20 mouse cellular contexts compared by ENCODE assay signal in genomic region chr5:16281229-16281628, GRCm38 (mm10).
A peak's percentile ranks its signal among the peaks of the same experiment; 100 is the strongest.
DNase-seq lines count a peak whose midpoint lies in the region; ATAC-seq and TF ChIP-seq lines count a peak whose summit lies in the region.
"Had no signal": no experiment of that assay in that cellular context is flagged by ENCODE, and none has a peak within 500 bp of the region (broad histone marks: within the 10 kb centered on the region; RNA-seq: fewer than 3 reads in every experiment).

No protein-coding gene starts in this region.

- H3K4me2 ChIP-seq in CH12.LX (ENCODE audit: insufficient read depth, low read depth, poor library complexity, severe bottlenecking): no peak overlapping the region
- no peak overlapping the region for H3K4me2 ChIP-seq in liver, embryonic 12.5 days

- TF ChIP-seq POLR2A in CH12.LX (IDR thresholded peaks at IDR 0.05; ENCODE audit: low read depth, low read length): no peak

- TF ChIP-seq EP300 in CH12.LX (IDR thresholded peaks at IDR 0.05; ENCODE audit: low read length): no peak

- H3K27ac ChIP-seq in CH12.LX (ENCODE audit: insufficient read depth, low read depth) (no peak overlapping the region), ES-E14 (ENCODE audit: insufficient read depth, low read depth, low read length, poor library complexity, severe bottlenecking) (no peak overlapping the region)
- H3K27ac ChIP-seq in liver, embryonic 12.5 days: no peak overlapping the region
- no peak overlapping the region for H3K27ac ChIP-seq in limb, embryonic 10.5 days

- H3K36me3 ChIP-seq in CH12.LX (replicated peaks in 1 of 2; ENCODE audit: control insufficient read depth in 1 of 2, insufficient read depth in 1 of 2, low read length in 1 of 2): no peaks in the 10 kb centered on the region
- H3K36me3 ChIP-seq in ES-E14 (ENCODE audit: control insufficient read depth, insufficient read depth, low read length, poor library complexity, severe bottlenecking): no peaks in the 10 kb centered on the region
- no peaks in the 10 kb centered on the region for H3K36me3 ChIP-seq in liver, embryonic 12.5 days
- H3K36me3 ChIP-seq in limb, embryonic 10.5 days: no peaks in the 10 kb centered on the region
- H3K36me3 ChIP-seq: G1E had no signal

- DNase-seq in CH12.LX (ENCODE audit: extremely low read depth): no peak
- DNase-seq in ES-E14 (ENCODE audit: low read depth, low spot score): no peak
- no peak for DNase-seq in limb, embryonic 10.5 days (ENCODE audit: low spot score)
- DNase-seq: adrenal gland, adult 2 months; adrenal gland, adult 8-10 months; adrenal gland, postnatal 10 days; adrenal gland, postnatal 14 days; adrenal gland, postnatal 25 days; adrenal gland, postnatal 36 days; B cell, adult 2 months; cerebellum, adult 11 months; cerebellum, adult 11-12 months; cerebellum, adult 18-20 months; cerebellum, adult 2 months; cerebellum, adult 8-10 months had no signal

- ATAC-seq in liver, embryonic 12.5 days: no peak
- ATAC-seq: activated CD4-positive, CD25-positive, alpha-beta regulatory T cell, adult 4 months; CD4-positive, CD25-positive, alpha-beta regulatory T cell, adult 4 months; Patski had no signal

- H3K4me3 ChIP-seq in CH12.LX (replicated peaks in 1 of 3; ENCODE audit: low read depth in 2 of 3, low read length in 2 of 3, poor library complexity in 1 of 3): no peak overlapping the region
- no peak overlapping the region for H3K4me3 ChIP-seq in ES-E14 (ENCODE audit: insufficient read depth in 1 of 2, low read depth in 1 of 2, low read length in 2 of 2, poor library complexity in 1 of 2, severe bottlenecking in 1 of 2)
- H3K4me3 ChIP-seq in liver, embryonic 12.5 days: no peak overlapping the region
- no peak overlapping the region for H3K4me3 ChIP-seq in limb, embryonic 10.5 days

- H3K9me3 ChIP-seq in CH12.LX (replicated peaks; ENCODE audit: low read length) (peaks cover 7% of the 10 kb centered on the region), ES-E14 (ENCODE audit: control insufficient read depth, insufficient read depth, low read depth, low read length) (no peaks in the 10 kb centered on the region)
- no peaks in the 10 kb centered on the region for H3K9me3 ChIP-seq in liver, embryonic 12.5 days (replicated peaks)
- no peaks in the 10 kb centered on the region for H3K9me3 ChIP-seq in limb, embryonic 10.5 days (replicated peaks)
- H3K9me3 ChIP-seq: G1E had no signal

- no peak for TF ChIP-seq CTCF in CH12.LX (conservative IDR thresholded peaks at IDR 0.05 in 1 of 2, IDR thresholded peaks at IDR 0.05 in 1 of 2; ENCODE audit: low read depth in 2 of 2, low read length in 2 of 2)

- H3K27me3 ChIP-seq in CH12.LX (replicated peaks): no peaks in the 10 kb centered on the region
- no peaks in the 10 kb centered on the region for H3K27me3 ChIP-seq in liver, embryonic 12.5 days (replicated peaks)
- H3K27me3 ChIP-seq in limb, embryonic 10.5 days (ENCODE audit: low read depth, poor library complexity, severe bottlenecking): no peaks in the 10 kb centered on the region
- H3K27me3 ChIP-seq: Patski had no signal

- dilution Hi-C loops in CH12.LX (cut with MboI; ENCODE audit: extremely low pct_ligation_motif_present, extremely low pct_unique_long_range_greater_than_20kb, low sequenced_read_pairs): no loop called here

- in situ Hi-C loops in CH12.LX (cut with MboI; ENCODE audit: low pct_ligation_motif_present, low pct_unique_long_range_greater_than_20kb, low sequenced_read_pairs): no loop called here
- in situ Hi-C loops in ES-E14 (cut with MboI; ENCODE audit: low sequenced_read_pairs in 2 of 2, unreplicated experiment in 2 of 2): no loop called here

- H3K79me2 ChIP-seq in CH12.LX (replicated peaks; ENCODE audit: control insufficient read depth, extremely low read depth, insufficient read depth, poor library complexity, severe bottlenecking): no peaks in the 10 kb centered on the region

- WGBS in liver, embryonic 12.5 days (ENCODE audit: insufficient replicate concordance): 64% methylated on average over 5 of the region's 5 CpGs
- WGBS in limb, embryonic 10.5 days: 90% methylated on average over 5 of the region's 5 CpGs

- H3K4me1 ChIP-seq in CH12.LX (ENCODE audit: control insufficient read depth in 1 of 2, insufficient read depth in 2 of 2) (no peaks in the 10 kb centered on the region), ES-E14 (ENCODE audit: control insufficient read depth in 2 of 2, insufficient read depth in 2 of 2, low read length in 2 of 2, poor library complexity in 1 of 2) (no peaks in the 10 kb centered on the region)
- H3K4me1 ChIP-seq in liver, embryonic 12.5 days: no peaks in the 10 kb centered on the region
- H3K4me1 ChIP-seq in limb, embryonic 10.5 days: no peaks in the 10 kb centered on the region

- no peak for TF ChIP-seq RAD21 in CH12.LX (IDR thresholded peaks at IDR 0.05; ENCODE audit: low read depth, low read length)

- H3K9ac ChIP-seq in CH12.LX (ENCODE audit: insufficient read depth, low read depth) (no peak overlapping the region), ES-E14 (ENCODE audit: insufficient read depth, low read depth, low read length, poor library complexity, severe bottlenecking) (no peak overlapping the region)
- no peak overlapping the region for H3K9ac ChIP-seq in liver, embryonic 12.5 days

TF ChIP-seq in CH12.LX, 34 proteins besides CTCF, POLR2A, EP300 and RAD21:
- TF ChIP-seq ZC3H11A (IDR thresholded peaks at IDR 0.05; ENCODE audit: low read depth, low read length) (no peak), MAFK (IDR thresholded peaks at IDR 0.05; ENCODE audit: insufficient replicate concordance, low read length) (peak; percentile 62; the same call in 1 of the 2 replicates)

TF ChIP-seq in ES-E14, 5 proteins besides CTCF, POLR2A, EP300 and RAD21:
- TF ChIP-seq MAFK (IDR thresholded peaks at IDR 0.05; ENCODE audit: insufficient read depth, low read depth, low read length): peak; percentile 61
- no peak for TF ChIP-seq ZNF384 (IDR thresholded peaks at IDR 0.05; ENCODE audit: low read depth, low read length)
